In genomic region chr14:74551091-74551490, GRCm38 (mm10) we compare ENCODE assay signal across 23 mouse cellular contexts.
DNase-seq lines count a peak whose midpoint lies in the region; ATAC-seq lines count a peak whose summit lies in the region.
"Had no signal": no experiment of that assay in that cellular context is flagged by ENCODE, and none has a peak within 500 bp of the region (broad histone marks: within the 10 kb centered on the region; RNA-seq: fewer than 3 reads in every experiment).

No protein-coding gene starts in this region.

- peak; percentile 56 for DNase-seq in 3T3-L1 (ENCODE audit: low read depth, low spot score)
- DNase-seq in NIH3T3 (ENCODE audit: low read depth) = peak; percentile 67
- DNase-seq in fibroblast of lung, adult 2 months (ENCODE audit: low read depth) = peak; percentile 6
- no peak for DNase-seq in right cerebral cortex, postnatal 10 days (ENCODE audit: low spot score in 2 of 2)
- DNase-seq in layer of hippocampus, postnatal 36 days = no peak
- DNase-seq: adrenal gland, adult 2 months; adrenal gland, adult 8-10 months; adrenal gland, postnatal 10 days; adrenal gland, postnatal 14 days; adrenal gland, postnatal 25 days; adrenal gland, postnatal 36 days; B cell, adult 2 months; cerebellum, adult 11 months; cerebellum, adult 11-12 months; cerebellum, adult 18-20 months; cerebellum, adult 2 months; cerebellum, adult 8-10 months had no signal

- ATAC-seq in intestine, embryonic 15.5 days = no peak
- ATAC-seq: activated CD4-positive, CD25-positive, alpha-beta regulatory T cell, adult 4 months; CD4-positive, CD25-positive, alpha-beta regulatory T cell, adult 4 months; Patski had no signal

- no peak overlapping the region for H3K27ac ChIP-seq in intestine, embryonic 15.5 days

- H3K36me3 ChIP-seq in intestine, embryonic 15.5 days = no peaks in the 10 kb centered on the region
- H3K36me3 ChIP-seq: G1E had no signal

- H3K27me3 ChIP-seq in intestine, embryonic 15.5 days (replicated peaks) = no peaks in the 10 kb centered on the region
- H3K27me3 ChIP-seq: CH12.LX, Patski had no signal

- H3K9me3 ChIP-seq in intestine, embryonic 15.5 days = no peaks in the 10 kb centered on the region
- H3K9me3 ChIP-seq: G1E had no signal

- H3K4me1 ChIP-seq in intestine, embryonic 15.5 days (replicated peaks) = no peaks in the 10 kb centered on the region

- no peak overlapping the region for H3K4me2 ChIP-seq in intestine, embryonic 15.5 days (replicated peaks)

- no peak overlapping the region for H3K9ac ChIP-seq in intestine, embryonic 15.5 days

- no peak overlapping the region for H3K4me3 ChIP-seq in intestine, embryonic 15.5 days (replicated peaks)

- WGBS in intestine, embryonic 15.5 days = 90% methylated on average over 2 of the region's 2 CpGs

Comparison
In these comparisons a context has a peak if more than half of its experiments do, and no peak if none do; other contexts are left out.
1. DNase-seq: peak in 3T3-L1 (single experiment), NIH3T3 (single experiment) and fibroblast of lung, adult 2 months (single experiment); none in right cerebral cortex, postnatal 10 days (0 of 2) and layer of hippocampus, postnatal 36 days (0 of 2).